Mouse (Mus musculus): ENCODE measurements around the gene Gsdma3.
"Not testable (repeated sequence)": the region's sequence is repeated elsewhere in the genome, so short reads cannot be mapped to it uniquely, and the experiment has no call there.

The Gsdma3 gene

DNA sequence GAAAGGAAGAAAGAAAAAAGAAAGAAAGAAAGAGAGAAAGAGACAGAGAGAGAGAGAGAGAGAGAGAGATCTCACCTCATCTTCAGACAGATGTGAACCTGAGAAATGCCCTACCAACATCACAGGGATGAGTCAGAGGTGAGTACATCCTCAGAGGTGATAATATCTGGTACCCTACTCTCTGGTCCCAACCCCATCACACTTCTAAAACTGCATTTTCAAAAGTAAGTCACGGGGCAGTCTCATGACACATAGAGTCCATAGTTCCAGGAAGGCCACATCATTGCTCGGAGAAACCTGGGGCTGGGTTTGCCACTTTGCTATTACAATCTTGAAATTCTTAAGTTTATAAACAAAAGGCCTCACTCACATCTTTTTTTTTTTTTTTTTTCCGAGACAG is 30.2 kb upstream of the Gsdma3 start:
- peak; percentile 50 for DNase-seq (ENCODE audit: low read depth, low spot score)

DNA sequence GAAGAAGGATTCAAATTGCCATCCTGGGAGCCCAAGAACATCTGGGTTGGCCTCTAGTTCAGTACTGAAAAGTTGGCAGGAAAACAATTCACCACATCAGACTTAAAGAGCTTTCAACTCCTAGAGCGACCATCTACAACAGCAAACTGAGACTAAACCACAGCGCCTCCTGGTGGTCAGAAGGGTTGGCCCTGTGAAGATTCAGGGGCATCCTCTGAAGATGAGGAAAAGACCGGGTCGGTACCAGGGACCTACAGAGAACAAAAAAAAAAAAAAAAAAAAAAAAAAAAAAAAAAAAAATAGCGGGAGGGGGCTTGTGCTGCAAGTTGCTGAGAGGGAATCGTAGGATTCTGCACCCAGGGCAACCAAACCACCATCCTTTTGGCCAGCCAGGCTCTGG is 28.8 kb upstream of the Gsdma3 start:
- DNase-seq (ENCODE audit: low read depth, low spot score): peak; percentile 86

DNA sequence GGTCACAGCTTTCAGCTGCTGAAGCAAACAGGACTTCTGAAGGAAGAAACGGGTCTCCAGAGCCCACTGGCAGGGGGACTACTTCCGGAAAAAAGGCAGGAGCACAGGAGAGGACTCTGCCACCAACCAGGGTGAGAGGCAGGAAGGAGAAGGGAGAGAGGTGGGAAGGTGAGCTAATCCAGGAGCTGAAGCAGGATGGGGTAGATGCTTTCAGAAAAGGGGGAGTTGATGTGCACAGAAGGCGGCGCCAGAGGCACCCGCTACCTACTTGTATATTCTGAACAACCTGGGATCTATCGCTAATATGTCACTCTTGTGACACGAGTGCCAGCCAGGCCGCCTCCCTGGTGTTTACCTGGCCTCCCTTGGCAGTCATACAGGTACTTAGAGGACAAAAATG is 28.2 kb upstream of the Gsdma3 start, which contains the start of gene Lrrc3c:
TSS of gene Lrrc3c (plus strand) at position 301 of the 400 bp plus-strand sequence.
- DNase-seq (ENCODE audit: low read depth, low spot score): no peak

DNA sequence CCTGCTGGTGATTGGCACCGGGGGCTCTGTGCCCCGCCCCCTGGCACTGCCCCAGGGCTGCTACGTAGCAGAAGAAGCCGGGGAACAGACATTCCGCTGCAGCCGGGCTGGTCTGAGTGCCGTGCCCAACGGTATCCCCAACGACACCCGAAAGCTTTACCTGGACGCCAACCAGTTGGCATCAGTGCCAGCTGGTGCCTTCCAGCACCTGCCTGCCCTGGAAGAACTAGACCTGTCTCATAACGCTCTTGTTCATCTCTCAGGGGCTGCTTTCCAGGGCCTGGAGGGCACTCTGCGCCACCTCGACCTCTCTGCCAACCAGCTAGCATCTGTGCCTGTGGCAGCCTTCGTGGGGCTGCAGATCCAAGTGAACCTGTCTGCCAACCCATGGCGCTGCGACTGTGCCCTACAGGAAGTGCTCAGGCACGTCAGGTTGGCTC is 27.3 kb upstream of the Gsdma3 start:
- no peak for DNase-seq (ENCODE audit: low read depth, low spot score)

DNA sequence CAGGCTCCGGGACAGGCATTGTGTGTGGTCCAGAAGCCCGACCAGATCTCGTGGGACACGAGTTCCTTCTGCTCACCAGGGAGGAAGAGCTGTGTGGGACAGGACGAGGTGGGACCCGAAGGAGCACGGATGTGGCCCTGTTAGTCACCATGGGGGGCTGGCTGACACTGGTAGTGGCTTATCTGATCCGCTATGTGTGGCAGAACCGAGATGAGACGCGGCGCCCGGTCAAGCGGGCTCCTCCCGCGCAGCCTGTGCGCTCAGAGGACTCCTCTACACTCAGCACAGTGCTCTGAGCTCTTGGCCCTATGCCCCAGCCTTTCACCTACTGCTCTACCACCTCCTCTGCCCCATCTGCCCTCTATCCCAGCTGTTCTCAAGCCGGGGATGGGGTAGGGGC is 26.9 kb upstream of the Gsdma3 start:
- DNase-seq (ENCODE audit: low read depth, low spot score): no peak

DNA sequence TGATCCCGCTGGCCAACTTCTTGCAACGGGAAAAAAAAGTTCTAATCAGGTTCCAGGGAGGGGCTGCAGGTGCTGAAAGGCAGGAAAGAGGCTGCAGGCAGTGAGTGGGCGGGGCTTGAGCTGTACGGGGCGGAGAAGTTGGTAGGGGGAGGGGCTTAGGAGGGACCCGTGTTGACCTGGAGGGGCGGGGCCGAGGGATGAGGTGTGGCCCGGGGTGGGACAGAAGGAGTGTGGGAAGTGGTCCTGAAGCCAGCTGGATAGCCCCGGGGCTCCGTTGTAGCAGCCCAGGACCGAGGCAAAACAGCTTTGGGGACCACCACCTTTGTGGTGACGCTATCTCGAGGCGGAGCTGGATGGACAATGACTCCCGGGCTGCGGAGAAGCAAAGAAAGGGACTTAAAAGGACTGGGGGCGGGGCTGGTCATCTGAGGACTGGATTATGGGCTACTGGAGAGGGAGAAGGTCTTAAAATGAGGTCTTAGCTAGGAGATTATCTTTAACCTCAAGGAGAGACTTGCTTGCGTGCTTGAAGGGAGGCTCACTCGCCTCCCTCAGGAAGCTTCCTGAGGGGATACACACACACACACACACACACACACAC is 24.0 kb upstream of the Gsdma3 start:
- DNase-seq (ENCODE audit: low read depth, low spot score): peak; percentile 29

DNA sequence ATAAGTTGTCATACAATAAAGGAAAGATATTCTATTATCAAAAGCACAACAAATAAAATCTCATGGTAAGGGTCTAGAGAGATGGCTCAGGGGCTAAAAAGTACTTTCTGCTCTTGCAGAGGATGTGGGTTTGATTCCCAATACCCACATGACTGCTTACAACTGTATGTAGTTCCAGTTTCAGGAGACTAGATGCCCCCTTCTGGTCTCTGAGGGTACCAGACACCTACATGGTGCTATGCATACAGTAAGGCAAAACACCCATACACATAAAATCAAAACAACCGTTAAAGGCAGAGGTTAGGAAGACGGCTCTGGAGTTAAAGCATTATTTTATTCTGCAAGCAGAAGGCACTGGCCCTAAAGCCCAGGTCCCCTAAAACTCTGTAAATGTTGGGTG is 22.2 kb upstream of the Gsdma3 start:
- no peak for DNase-seq (ENCODE audit: low read depth, low spot score)

DNA sequence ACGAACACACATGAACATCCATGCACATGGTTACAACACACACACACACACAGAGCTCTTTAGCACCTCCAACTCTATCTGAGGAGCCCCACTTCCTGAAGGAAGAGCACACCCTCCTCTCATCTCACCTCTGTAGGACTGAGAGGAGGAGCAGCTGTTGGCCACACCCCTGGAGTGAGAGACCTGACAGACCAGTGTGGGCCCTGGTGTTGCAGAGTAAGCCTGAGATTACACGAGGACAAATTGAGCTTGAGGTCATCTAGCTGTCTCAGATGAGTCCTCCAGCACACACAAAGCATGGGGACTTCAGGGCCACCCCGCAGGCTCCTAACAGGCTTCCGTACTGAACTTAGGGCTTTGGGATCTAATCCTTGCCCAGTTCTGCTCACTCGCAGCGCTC is 21.2 kb upstream of the Gsdma3 start:
- not testable (repeated sequence) for DNase-seq (ENCODE audit: low read depth, low spot score)

DNA sequence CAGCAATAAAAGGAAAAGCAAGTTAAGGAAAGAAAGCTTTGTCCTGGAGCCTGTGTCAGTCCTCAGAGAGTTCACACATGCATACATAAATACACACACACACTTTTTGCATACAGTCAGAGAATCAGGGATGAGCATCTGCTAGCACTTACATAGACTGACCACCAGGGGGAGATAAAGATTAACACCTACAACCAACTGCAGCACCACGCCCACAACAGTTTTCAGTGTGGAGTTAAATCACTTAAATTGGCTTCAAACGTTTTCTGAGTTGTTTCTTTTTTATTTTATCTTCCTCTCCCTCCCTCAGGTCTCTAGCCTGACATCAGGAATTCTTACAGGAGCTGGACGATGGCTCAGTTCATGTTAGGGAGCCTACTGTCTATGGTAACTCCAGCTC is 19.4 kb upstream of the Gsdma3 start:
- DNase-seq (ENCODE audit: low read depth, low spot score): peak; percentile 71

DNA sequence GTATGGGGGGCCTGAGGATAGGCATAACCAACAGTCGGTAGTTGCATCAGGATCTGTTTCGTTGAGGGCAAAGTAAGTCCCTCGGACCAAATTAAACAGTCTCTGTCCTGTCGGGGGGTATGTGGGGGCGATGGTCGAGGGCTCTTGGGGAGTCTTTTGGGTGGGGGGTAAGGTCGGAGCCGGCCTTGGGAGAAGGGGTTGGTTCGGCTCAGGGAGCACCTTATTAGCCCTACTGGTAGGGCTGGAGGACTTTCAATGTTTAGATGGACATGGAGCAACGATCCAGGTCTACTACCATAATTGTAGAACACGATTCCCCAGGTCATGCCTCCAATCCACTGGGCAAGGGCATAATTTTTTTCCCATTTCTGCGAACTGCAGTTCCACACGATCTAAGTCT is 5.4 kb upstream of the Gsdma3 start:
- DNase-seq (ENCODE audit: low read depth, low spot score): no peak

DNA sequence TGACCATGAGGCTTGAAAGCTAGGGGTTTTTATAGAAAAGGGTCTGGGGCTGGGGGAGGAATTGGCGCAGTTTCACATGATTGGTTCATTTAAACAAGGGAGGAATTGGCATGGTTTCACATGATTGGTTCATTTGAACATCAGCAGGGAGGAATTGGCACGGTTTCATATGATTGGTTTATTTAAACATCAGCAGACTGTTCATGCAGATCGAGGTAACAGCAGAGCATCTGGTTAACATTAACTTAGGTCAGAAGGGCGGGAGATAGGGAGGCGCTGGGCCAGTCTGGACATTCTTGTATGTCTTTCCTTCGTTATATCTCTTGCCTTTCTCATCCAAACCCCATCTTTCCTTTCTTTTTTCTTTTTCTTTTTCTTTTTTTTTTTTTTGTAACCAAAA is 2.2 kb upstream of the Gsdma3 start:
- not testable (repeated sequence) for DNase-seq (ENCODE audit: low read depth, low spot score)

DNA sequence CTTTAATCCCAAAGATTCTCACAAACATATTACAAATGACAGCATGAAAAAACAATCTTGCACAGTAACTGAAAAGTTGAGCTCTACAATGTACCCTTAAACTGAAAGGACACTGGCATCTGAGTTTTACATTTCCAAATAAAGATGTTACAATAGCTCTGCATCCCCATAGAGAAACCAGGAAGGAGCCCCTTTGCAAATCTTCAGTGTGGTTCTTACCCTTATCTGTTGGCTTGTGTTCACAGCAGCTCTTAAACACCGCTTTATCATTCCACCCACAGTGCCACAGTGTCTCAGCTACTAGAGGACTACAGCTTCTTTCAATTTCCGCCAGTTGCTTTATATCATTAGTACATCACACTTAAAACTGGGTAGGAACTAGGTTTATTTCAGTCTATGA is 1.8 kb upstream of the Gsdma3 start:
- DNase-seq (ENCODE audit: low read depth, low spot score): not testable (repeated sequence)

DNA sequence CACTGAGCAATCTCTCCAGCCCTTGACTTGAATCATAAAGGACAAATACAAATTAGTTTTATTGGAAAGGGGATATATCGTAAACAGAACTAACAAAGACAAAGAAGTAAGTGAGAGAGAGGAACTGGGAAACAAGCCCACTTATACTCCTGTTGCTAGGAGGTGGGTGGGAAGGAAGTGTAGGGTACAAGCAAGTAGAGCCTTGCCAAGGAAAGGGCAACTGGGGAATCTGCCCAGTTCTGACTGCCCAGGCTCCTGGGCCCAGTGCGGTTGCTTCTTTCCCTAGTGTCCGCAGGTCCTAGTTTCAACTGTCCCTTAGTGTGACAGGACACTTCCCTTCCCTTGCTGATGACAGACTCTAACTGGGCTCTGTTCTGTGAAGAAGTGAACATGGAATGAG is 2.5 kb downstream of the Gsdma3 start:
- DNase-seq (ENCODE audit: low read depth, low spot score): no peak

DNA sequence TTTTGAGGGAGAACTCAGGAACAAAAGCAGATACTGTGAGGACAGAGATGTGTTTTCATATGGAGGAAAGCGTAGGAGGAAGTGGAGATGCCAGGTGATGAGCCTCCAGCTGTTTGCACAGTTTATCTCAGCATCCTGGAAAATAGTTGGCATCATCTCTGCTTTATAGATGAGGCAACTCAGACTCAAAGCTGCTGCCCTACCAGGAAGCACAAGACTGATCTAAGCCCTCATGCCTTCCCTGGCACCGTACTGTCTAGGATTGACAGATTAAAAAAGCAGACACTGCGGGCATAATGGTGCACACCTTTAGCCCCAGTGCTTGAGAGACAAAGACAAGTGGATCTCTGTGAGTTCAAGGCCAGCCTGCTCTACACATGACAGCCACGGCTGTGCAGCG is 4.5 kb downstream of the Gsdma3 start:
- no peak for DNase-seq (ENCODE audit: low read depth, low spot score)

DNA sequence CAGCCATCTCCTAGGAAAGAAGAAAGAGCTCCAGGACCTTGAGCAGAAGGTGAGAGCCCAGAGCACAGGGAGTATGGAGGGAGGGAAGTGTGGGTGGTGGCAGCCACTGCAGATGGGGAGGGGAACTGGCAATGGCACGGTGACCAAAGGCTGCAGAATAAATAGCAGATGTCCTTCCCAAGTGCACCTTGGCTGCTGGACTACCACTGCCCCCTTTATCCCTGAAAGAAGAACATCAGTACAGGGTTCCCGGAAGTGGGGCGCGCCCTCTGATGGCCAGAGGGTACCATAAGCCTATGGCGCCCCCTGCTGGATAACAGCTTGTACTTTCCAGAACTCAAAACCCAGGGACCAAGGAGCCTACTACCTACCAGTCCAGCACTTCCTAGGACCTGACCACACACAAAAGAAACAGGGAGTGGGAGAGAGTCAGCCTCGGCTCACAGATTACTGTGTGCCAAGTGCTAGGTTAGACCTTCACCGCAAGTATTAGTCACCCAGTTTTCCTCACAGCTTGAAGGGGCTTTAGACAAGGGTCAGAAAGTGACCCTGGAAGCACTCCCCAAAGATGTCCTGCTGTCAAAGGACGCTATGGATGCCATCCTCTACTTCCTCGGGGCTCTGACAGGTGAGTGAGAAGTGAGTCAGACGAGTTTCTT is 9.3 kb downstream of the Gsdma3 start:
- DNase-seq (ENCODE audit: low read depth, low spot score): peak; percentile 56

DNA sequence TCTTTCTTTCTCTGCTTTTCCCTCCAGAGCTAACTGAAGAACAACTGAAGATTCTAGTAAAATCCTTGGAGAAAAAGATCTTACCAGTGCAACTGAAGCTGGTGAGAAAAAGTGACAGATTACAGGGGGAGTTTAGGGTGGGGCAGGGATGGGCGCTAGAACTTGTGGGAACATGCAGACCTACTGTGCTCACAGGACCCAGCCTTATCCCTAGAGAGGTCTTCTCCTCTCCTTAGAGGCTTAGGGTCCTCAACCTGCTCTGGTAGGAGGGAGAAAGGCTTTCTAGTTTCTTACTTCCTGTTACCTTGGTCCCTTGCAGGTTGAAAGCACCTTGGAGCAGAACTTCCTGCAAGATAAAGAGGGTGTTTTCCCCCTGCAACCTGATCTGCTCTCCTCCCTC is 11.3 kb downstream of the Gsdma3 start:
- DNase-seq (ENCODE audit: low read depth, low spot score): no peak

DNA sequence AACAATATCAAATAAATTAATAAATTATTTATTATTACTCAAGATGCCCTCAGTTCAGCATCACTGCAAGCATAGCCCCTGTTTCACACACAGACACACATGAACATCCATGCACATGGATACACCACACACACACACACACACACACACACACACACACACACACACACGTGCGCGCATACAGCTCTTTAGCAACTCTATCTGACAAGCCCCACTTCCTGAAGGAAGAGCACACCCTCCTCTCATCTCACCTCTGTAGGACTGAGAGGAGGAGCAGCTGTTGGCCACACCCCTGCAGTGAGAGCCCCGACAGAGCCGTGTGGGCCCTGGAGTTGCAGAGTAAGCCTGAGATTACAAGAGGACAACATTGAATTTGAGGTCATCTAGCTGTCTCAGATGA is 13.9 kb downstream of the Gsdma3 start:
- no peak for DNase-seq (ENCODE audit: low read depth, low spot score)

DNA sequence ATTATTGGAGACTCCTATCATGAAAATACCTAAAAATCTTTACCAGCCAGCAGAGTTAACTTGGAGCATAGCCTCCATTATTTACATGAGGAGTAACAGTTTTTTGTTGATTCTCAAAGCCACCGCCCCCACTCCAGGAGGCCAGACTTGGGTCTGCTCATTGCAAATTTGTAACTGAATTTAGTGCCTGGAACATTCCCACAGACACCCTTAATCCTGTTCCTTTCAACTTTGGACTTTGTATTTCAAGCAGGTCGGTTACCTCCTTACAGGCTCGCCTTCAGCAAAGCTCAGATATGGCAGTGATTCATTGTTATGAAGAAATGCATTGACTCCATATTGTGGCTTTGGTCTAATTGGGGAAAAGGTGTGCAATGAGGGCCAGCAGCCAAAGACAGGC is 18.6 kb downstream of the Gsdma3 start:
- no peak for DNase-seq (ENCODE audit: low read depth, low spot score)

DNA sequence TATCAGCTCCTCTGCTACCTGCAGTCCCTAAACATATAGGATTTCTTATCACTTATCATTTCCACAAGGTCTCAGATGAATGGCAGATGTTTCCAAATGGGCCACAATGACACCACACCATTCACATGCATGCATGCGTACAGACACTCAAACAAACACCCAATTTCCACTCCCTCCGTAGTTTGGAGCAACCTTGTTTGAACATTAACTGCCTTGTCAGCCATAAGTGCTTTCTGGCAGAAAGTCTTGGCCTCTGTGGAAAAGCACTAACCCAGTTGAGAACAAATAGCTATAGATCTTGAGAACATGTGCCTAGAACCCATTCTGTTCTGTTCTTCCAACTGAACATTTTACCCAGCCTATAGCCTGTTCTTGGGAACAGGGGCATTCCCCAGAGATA is 19.8 kb downstream of the Gsdma3 start:
- DNase-seq (ENCODE audit: low read depth, low spot score): no peak

DNA sequence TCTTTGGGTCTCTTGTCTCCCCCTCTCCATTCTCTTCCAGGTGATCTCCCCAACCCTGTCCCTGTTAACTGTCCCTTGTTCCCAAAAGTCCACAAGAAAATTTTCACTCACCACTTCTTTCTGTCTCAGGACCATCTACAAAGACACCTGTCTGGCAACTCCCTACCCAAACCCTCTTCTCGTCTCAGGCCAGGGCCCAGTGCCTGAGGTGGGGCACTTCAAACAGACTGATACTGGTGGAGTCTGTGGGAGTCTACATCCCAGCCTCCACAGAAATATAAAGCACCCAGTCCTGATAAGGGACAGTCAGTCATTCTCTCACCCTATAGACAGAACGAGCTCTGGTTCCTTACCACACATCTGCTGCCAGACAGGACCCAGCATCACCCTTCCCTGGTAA is 20.3 kb downstream of the Gsdma3 start, which contains the start of gene Gsdma2:
TSS of gene Gsdma2 (plus strand) at position 301 of the 400 bp plus-strand sequence.
- no peak for DNase-seq (ENCODE audit: low read depth, low spot score)

DNA sequence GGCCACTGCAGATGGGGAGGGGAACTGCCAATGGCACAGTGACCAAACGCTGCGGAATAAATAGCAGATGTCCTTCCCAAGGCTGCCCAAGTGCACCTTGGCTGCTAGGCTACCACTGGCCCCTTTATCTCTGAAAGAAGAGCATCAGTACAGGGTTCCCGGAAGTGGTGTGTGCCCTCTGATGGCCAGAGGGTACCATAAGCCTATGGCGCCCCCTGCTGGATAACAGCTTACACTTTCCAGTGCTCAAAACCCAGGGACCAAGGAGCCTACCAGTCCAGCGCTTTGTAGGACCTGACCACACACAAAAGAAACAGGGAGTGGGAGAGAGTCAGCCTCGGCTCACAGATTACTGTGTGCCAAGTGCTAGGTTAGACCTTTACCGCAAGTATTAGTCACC is 28.9 kb downstream of the Gsdma3 start:
- peak; percentile 75 for DNase-seq (ENCODE audit: low read depth, low spot score)

DNA sequence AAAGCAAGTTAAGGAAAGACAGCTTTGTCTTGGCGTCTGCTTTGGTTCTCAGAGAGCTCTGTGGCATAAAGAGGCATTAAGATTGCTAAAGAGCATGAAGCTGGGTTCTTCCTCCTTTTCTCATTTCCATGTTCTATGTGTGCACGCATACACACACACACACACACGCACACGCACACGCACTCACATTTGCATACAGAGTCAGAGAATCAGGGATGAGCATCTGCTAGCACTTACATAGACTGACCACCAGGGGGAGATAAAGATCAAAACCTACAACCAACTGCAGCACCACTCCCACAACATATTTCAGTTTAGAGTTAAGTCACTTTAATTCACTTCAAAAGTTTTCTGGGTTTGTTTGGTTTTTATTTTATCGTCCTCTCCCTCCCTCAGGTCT is 34.4 kb downstream of the Gsdma3 start:
- DNase-seq (ENCODE audit: low read depth, low spot score): peak; percentile 77

DNA sequence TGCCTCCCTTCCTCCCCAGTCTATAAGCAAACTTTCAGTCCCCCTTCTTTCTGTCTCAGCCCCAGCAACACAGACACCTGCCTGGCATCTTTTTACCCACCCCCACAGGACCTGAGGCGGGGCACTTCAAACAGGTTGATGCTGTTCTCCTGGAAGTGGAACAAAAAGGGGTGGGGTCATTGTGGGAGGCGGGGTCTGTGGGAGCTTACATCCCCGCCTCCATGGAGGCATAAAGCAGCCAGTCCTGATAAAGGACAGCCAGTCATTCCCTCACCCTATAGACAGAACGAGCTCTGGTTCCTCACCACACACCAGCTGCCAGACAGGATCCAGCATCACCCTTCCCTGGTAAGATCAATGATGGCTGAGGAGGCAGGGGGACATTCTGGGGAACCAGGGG is 37.9 kb downstream of the Gsdma3 start, which contains the start of gene Gsdma:
TSS of gene Gsdma (plus strand) at position 261 of the 400 bp plus-strand sequence.
- DNase-seq (ENCODE audit: low read depth, low spot score): no peak
